Mouse (Mus musculus) macrophage (primary cell): ENCODE data around the gene Col8a2. TPM values are rescaled to one million over a fixed set of nuclear protein-coding genes. Genes with fewer than 3 reads are reported as not detected.

Source experiments
- polyA plus RNA-seq: library from polyadenylated mRNA; stranded (reverse); fragments of 250-400 nt; gene quantifications from 3 replicates; pipeline ENCODE4 v1.2.4, GENCODE M21; 2018; ENCODE audit warnings: inconsistent platforms

Col8a2 gene
- polyA plus RNA-seq, 1 experiment from 2014 or later = not detected

Other genes starting within 250 kb of the Col8a2 start
- gene Mrps15, start 239.9 kb upstream of the Col8a2 start, polyA plus RNA-seq = 75.9 to 175 TPM (median 85.2 TPM) in 3 replicates
- 1.3 to 1.4 TPM (median 1.4 TPM) in 3 replicates for gene Oscp1, start 228.2 kb upstream of the Col8a2 start, polyA plus RNA-seq
- gene Lsm10, start 190.2 kb upstream of the Col8a2 start, polyA plus RNA-seq = 32.0 to 47.2 TPM (median 38.4 TPM) in 3 replicates
- 16.8 to 26.2 TPM (median 19.5 TPM) in 3 replicates for gene Stk40, start 182.8 kb upstream of the Col8a2 start, polyA plus RNA-seq
- gene Eva1b, start 139.0 kb upstream of the Col8a2 start, polyA plus RNA-seq = 4.4 to 20.0 TPM (median 6.2 TPM) in 3 replicates
- gene Sh3d21, start 123.3 kb upstream of the Col8a2 start, polyA plus RNA-seq = 0.38 to 0.59 TPM (median 0.58 TPM) in 3 replicates
- gene Thrap3, start 84.0 kb upstream of the Col8a2 start, polyA plus RNA-seq = 109 to 345 TPM (median 123 TPM) in 3 replicates
- 105 to 157 TPM (median 139 TPM) in 3 replicates for gene Map7d1, start 30.4 kb upstream of the Col8a2 start, polyA plus RNA-seq
- gene Trappc3, start 24.5 kb upstream of the Col8a2 start, polyA plus RNA-seq = 93.4 to 103 TPM (median 95.6 TPM) in 3 replicates
- 12.8 to 27.0 TPM (median 21.1 TPM) in 3 replicates for gene Adprhl2, start 34.9 kb downstream of the Col8a2 start, polyA plus RNA-seq
- 0.22 to 0.36 TPM (median 0.25 TPM) in 3 replicates for gene Tekt2, start 38.9 kb downstream of the Col8a2 start, polyA plus RNA-seq
- gene Ago3, start 142.8 kb downstream of the Col8a2 start, polyA plus RNA-seq = 9.3 to 11.7 TPM (median 9.4 TPM) in 3 replicates
- gene Ago1, start 181.8 kb downstream of the Col8a2 start, polyA plus RNA-seq = 20.9 to 22.7 TPM (median 22.2 TPM) in 3 replicates
- 5.6 to 10.3 TPM (median 6.6 TPM) in 3 replicates for gene Ago4, start 246.7 kb downstream of the Col8a2 start, polyA plus RNA-seq